Mouse (Mus musculus): Measurements from ENCODE around the gene Zfp52. TPM values are rescaled to one million over a fixed set of nuclear protein-coding genes. Genes with fewer than 3 reads are reported as not detected.
A peak's percentile ranks its signal among the peaks of the same experiment; 100 is the strongest.

The Zfp52 gene
- polyA plus RNA-seq (2015; fragmentation: Nextera tagmentation; extraction: Ambion mirVana): 3.5 and 3.6 TPM in 2 replicates

GRCm38 (mm10) chr17:21535096-21536001 is at the start of gene Zfp52:
Gene Zfp52, plus strand, starts transcription at chr17:21535539.
- H3K4me3 ChIP-seq (ENCODE audit: low read depth, low read length): peak within 1 kb of the TSS; percentile 56
- H3K27me3 ChIP-seq (ENCODE audit: control insufficient read depth, insufficient read depth, low read length): no peaks in the 10 kb centered on the region
- H3K4me1 ChIP-seq (replicated peaks; ENCODE audit: control insufficient read depth, insufficient read depth): no peaks in the 10 kb centered on the region; the same call in 1 of the 2 replicates
- 3% methylated on average over 21 of the region's 21 CpGs for WGBS
- DNase-seq (ENCODE audit: low spot score) (peak; percentile 72), ATAC-seq (ENCODE audit: low FRiP score, low TSS enrichment) (peak; percentile 81)
- H3K9me3 ChIP-seq (ENCODE audit: control insufficient read depth, low read length): no peaks in the 10 kb centered on the region
- no peaks in the 10 kb centered on the region for H3K36me3 ChIP-seq (ENCODE audit: control insufficient read depth, insufficient read depth, low read length)
- peak within 1 kb of the TSS; percentile 83 for H3K27ac ChIP-seq (replicated peaks)
- peak within 1 kb of the TSS; percentile 75 for H3K9ac ChIP-seq (ENCODE audit: low read length)
- TF ChIP-seq CTCF (IDR thresholded peaks at IDR 0.05; ENCODE audit: low read depth) (no peak), EP300 (optimal IDR thresholded peaks at IDR 0.05) (no peak)
- H3K4me2 ChIP-seq (replicated peaks; ENCODE audit: low read depth): peak within 1 kb of the TSS; percentile 91

DNA sequence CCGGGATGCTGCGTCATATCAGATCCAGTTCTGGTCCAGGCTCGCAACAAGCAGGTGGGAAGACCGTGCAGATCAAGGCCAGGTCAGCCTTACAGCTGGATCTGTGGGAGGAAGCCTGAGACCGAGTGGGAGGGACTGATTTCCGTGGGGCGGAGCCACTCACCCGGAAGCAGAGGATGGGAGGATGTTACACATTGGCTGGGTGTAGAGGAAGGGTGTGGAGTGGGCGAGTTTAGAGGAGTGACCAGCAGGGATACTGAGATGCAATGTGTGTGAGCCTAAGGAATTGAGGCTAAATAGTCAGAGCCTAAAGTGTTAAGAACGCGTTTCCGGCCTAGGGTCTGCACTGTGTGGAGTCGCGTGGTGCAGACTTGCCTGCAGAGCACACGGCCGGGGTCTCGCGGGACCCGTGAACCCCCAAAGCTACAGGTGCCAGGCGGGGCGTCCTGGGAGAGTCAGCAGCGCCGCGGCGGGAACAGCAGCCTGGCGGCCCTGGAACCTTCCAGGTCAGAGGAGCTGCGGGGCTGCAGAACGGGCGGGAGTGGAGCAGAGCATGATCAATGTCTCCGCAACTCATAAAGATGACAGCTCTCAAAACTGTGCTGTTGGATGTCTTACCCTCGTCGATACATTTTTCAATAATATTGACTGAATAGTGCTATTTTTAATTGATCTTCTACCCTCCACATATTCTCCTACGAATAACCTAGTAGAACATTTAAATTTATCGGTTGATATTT is 46.4 kb upstream of the Zfp52 start, which contains the start of gene Zfp53:
TSS of gene Zfp53 (plus strand) at position 239 of the 740 bp plus-strand sequence.
- under 1% methylated on average over 34 of the region's 34 CpGs for WGBS
- no peaks in the 10 kb centered on the region for H3K27me3 ChIP-seq (ENCODE audit: control insufficient read depth, insufficient read depth, low read length)
- H3K4me1 ChIP-seq (replicated peaks; ENCODE audit: control insufficient read depth, insufficient read depth): no peaks in the 10 kb centered on the region
- no peaks in the 10 kb centered on the region for H3K36me3 ChIP-seq (ENCODE audit: control insufficient read depth, insufficient read depth, low read length)
- H3K4me3 ChIP-seq (ENCODE audit: low read depth, low read length): peak within 1 kb of the TSS; percentile 86
- peak; percentile 91 for DNase-seq (ENCODE audit: low spot score)
- H3K9me3 ChIP-seq (ENCODE audit: control insufficient read depth, low read length): no peaks in the 10 kb centered on the region
- H3K4me2 ChIP-seq (replicated peaks; ENCODE audit: low read depth): peak within 1 kb of the TSS; percentile 68
- TF ChIP-seq EP300 (optimal IDR thresholded peaks at IDR 0.05) (no peak), CTCF (IDR thresholded peaks at IDR 0.05; ENCODE audit: low read depth) (peak; percentile 42)
- H3K9ac ChIP-seq (ENCODE audit: low read length): peak within 1 kb of the TSS; percentile 85
- peak; percentile 100 for ATAC-seq (ENCODE audit: low FRiP score, low TSS enrichment)
- peak within 1 kb of the TSS; percentile 92 for H3K27ac ChIP-seq (replicated peaks)

- 2% methylated on average over 8 of the region's 8 CpGs for WGBS
- Histone ChIP-seq H3K36me3 (ENCODE audit: control insufficient read depth, insufficient read depth, low read length) (no peaks in the 10 kb centered on the region), H3K27ac (replicated peaks) (peak overlapping the region; percentile 92; the same call in 1 of the 2 replicates), H3K4me3 (ENCODE audit: low read depth, low read length) (peak overlapping the region; percentile 86), H3K9me3 (ENCODE audit: control insufficient read depth, low read length) (no peaks in the 10 kb centered on the region), H3K4me1 (replicated peaks; ENCODE audit: control insufficient read depth, insufficient read depth) (no peaks in the 10 kb centered on the region), H3K27me3 (ENCODE audit: control insufficient read depth, insufficient read depth, low read length) (no peaks in the 10 kb centered on the region), H3K4me2 (replicated peaks; ENCODE audit: low read depth) (peak overlapping the region; percentile 68), H3K9ac (ENCODE audit: low read length) (peak overlapping the region; percentile 85)
- DNase-seq (ENCODE audit: low spot score): no peak
- ATAC-seq (ENCODE audit: low FRiP score, low TSS enrichment): peak; percentile 41; the same call in 1 of the 2 replicates
- TF ChIP-seq CTCF (IDR thresholded peaks at IDR 0.05; ENCODE audit: low read depth) (no peak), EP300 (optimal IDR thresholded peaks at IDR 0.05) (no peak)
These were observed 45.8 kb upstream of the Zfp52 start for GRCm38 (mm10) chr17:21489500-21490001.

GRCm38 (mm10) chr17:21501365-21501764 is 34.0 kb upstream of the Zfp52 start:
- Histone ChIP-seq H3K27me3 (ENCODE audit: control insufficient read depth, insufficient read depth, low read length) (no peaks in the 10 kb centered on the region), H3K9ac (ENCODE audit: low read length) (no peak overlapping the region), H3K9me3 (ENCODE audit: control insufficient read depth, low read length) (no peaks in the 10 kb centered on the region), H3K4me1 (replicated peaks; ENCODE audit: control insufficient read depth, insufficient read depth) (no peaks in the 10 kb centered on the region), H3K4me2 (replicated peaks; ENCODE audit: low read depth) (no peak overlapping the region), H3K4me3 (ENCODE audit: low read depth, low read length) (no peak overlapping the region), H3K27ac (replicated peaks) (no peak overlapping the region), H3K36me3 (ENCODE audit: control insufficient read depth, insufficient read depth, low read length) (no peaks in the 10 kb centered on the region)
- TF ChIP-seq EP300 (optimal IDR thresholded peaks at IDR 0.05) (no peak), CTCF (IDR thresholded peaks at IDR 0.05; ENCODE audit: low read depth) (no peak)
- 95% methylated on average over 1 of the region's 1 CpGs for WGBS
- ATAC-seq (ENCODE audit: low FRiP score, low TSS enrichment) (no peak), DNase-seq (ENCODE audit: low spot score) (no peak)

- Histone ChIP-seq H3K4me1 (replicated peaks; ENCODE audit: control insufficient read depth, insufficient read depth) (no peaks in the 10 kb centered on the region), H3K4me3 (ENCODE audit: low read depth, low read length) (no peak overlapping the region), H3K27me3 (ENCODE audit: control insufficient read depth, insufficient read depth, low read length) (no peaks in the 10 kb centered on the region), H3K4me2 (replicated peaks; ENCODE audit: low read depth) (no peak overlapping the region), H3K9me3 (ENCODE audit: control insufficient read depth, low read length) (no peaks in the 10 kb centered on the region), H3K36me3 (ENCODE audit: control insufficient read depth, insufficient read depth, low read length) (no peaks in the 10 kb centered on the region; the same call in 1 of the 2 replicates), H3K9ac (ENCODE audit: low read length) (no peak overlapping the region), H3K27ac (replicated peaks) (no peak overlapping the region)
- WGBS: 94% methylated on average over 1 of the region's 1 CpGs
- TF ChIP-seq CTCF (IDR thresholded peaks at IDR 0.05; ENCODE audit: low read depth): peak; percentile 53
- TF ChIP-seq EP300 (optimal IDR thresholded peaks at IDR 0.05): no peak
- no peak for DNase-seq (ENCODE audit: low spot score)
- no peak for ATAC-seq (ENCODE audit: low FRiP score, low TSS enrichment)
These were observed 30.8 kb upstream of the Zfp52 start for GRCm38 (mm10) chr17:21504524-21504923.

Data from stomach, postnatal 0 days (tissue).